8 mouse cellular contexts compared by ENCODE assay signal in genomic region chr10:59916649-59917048, GRCm38 (mm10). TPM values are rescaled to one million over a fixed set of nuclear protein-coding genes. Genes with fewer than 3 reads are reported as not detected.
DNase-seq lines count a peak whose midpoint lies in the region; ATAC-seq lines count a peak whose summit lies in the region.

No protein-coding gene starts in this region.

- H3K9me3 ChIP-seq in kidney, embryonic 15.5 days (replicated peaks) = no peaks in the 10 kb centered on the region
- H3K9me3 ChIP-seq in forebrain, embryonic 10.5 days = no peaks in the 10 kb centered on the region
- no peaks in the 10 kb centered on the region for H3K9me3 ChIP-seq in intestine, embryonic 15.5 days

- H3K36me3 ChIP-seq in kidney, embryonic 15.5 days = no peaks in the 10 kb centered on the region
- no peaks in the 10 kb centered on the region for H3K36me3 ChIP-seq in forebrain, embryonic 10.5 days (replicated peaks)
- no peaks in the 10 kb centered on the region for H3K36me3 ChIP-seq in intestine, embryonic 15.5 days

- DNase-seq in kidney, adult 18-20 months = no peak
- DNase-seq in forebrain, embryonic 10.5 days (ENCODE audit: extremely low spot score, low spot score) = peak; percentile 73
- DNase-seq in lung, postnatal 4 days = peak; percentile 62 to 73
- peak; percentile 63 for DNase-seq in thymus, postnatal 14 days
- DNase-seq in right cerebral cortex, postnatal 25 days = no peak
- DNase-seq in T-cell, adult 2 months (ENCODE audit: low spot score) = no peak

- peak overlapping the region; percentile 64 for H3K4me2 ChIP-seq in kidney, embryonic 15.5 days
- peak overlapping the region; percentile 71 for H3K4me2 ChIP-seq in intestine, embryonic 15.5 days (replicated peaks)

- H3K27me3 ChIP-seq in kidney, embryonic 15.5 days = no peaks in the 10 kb centered on the region
- H3K27me3 ChIP-seq in forebrain, embryonic 10.5 days (ENCODE audit: poor library complexity, severe bottlenecking) = peaks cover 26% of the 10 kb centered on the region
- H3K27me3 ChIP-seq in intestine, embryonic 15.5 days (replicated peaks) = no peaks in the 10 kb centered on the region

- peak overlapping the region; percentile 86 for H3K27ac ChIP-seq in kidney, embryonic 15.5 days
- H3K27ac ChIP-seq in forebrain, embryonic 10.5 days = peak overlapping the region; percentile 79
- H3K27ac ChIP-seq in intestine, embryonic 15.5 days = peak overlapping the region; percentile 77

- ATAC-seq in kidney, embryonic 15.5 days (replicated peaks; ENCODE audit: low FRiP score) = peak; percentile 89
- peak; percentile 79 for ATAC-seq in intestine, embryonic 15.5 days

- H3K9ac ChIP-seq in kidney, embryonic 15.5 days = peak overlapping the region; percentile 33
- peak overlapping the region; percentile 32; the same call in 1 of the 2 replicates for H3K9ac ChIP-seq in intestine, embryonic 15.5 days

- WGBS in kidney, embryonic 15.5 days = under 1% methylated on average over 10 of the region's 10 CpGs
- WGBS in forebrain, embryonic 10.5 days = 1% methylated on average over 10 of the region's 10 CpGs
- WGBS in intestine, embryonic 15.5 days = 4% methylated on average over 10 of the region's 10 CpGs

- peaks cover 48% of the 10 kb centered on the region for H3K4me1 ChIP-seq in kidney, embryonic 15.5 days
- H3K4me1 ChIP-seq in forebrain, embryonic 10.5 days = peaks cover 55% of the 10 kb centered on the region
- H3K4me1 ChIP-seq in intestine, embryonic 15.5 days (replicated peaks) = peaks cover 47% of the 10 kb centered on the region

- H3K4me3 ChIP-seq in kidney, embryonic 15.5 days (replicated peaks) = peak overlapping the region; percentile 34
- H3K4me3 ChIP-seq in forebrain, embryonic 10.5 days = peak overlapping the region; percentile 41
- peak overlapping the region; percentile 29 for H3K4me3 ChIP-seq in intestine, embryonic 15.5 days (replicated peaks)

RNA-seq across cellular contexts. Expression of gene Ddit4, which starts 35.0 kb away (rescaled TPM):
- 31.0 and 36.3 TPM in 2 replicates for polyA plus RNA-seq in kidney, embryonic 15.5 days (2015; fragmentation: Nextera tagmentation; extraction: Ambion mirVana)
- 32.7 and 35.3 TPM in 2 replicates for polyA plus RNA-seq in forebrain, embryonic 10.5 days (2016; fragmentation: Nextera tagmentation; extraction: Ambion mirVana)
- 35.4 and 35.7 TPM in 2 replicates for polyA plus RNA-seq in intestine, embryonic 15.5 days (2015; fragmentation: Nextera tagmentation; extraction: Ambion mirVana)

RNA-seq across cellular contexts. Expression of gene Dnajb12, which starts 37.3 kb away (rescaled TPM):
- 27.1 and 30.2 TPM in 2 replicates for polyA plus RNA-seq in kidney, embryonic 15.5 days (2015; fragmentation: Nextera tagmentation; extraction: Ambion mirVana)
- 26.2 and 27.9 TPM in 2 replicates for polyA plus RNA-seq in forebrain, embryonic 10.5 days (2016; fragmentation: Nextera tagmentation; extraction: Ambion mirVana)
- polyA plus RNA-seq in intestine, embryonic 15.5 days (2015; fragmentation: Nextera tagmentation; extraction: Ambion mirVana) = 24.5 and 25.2 TPM in 2 replicates

Comparison
In these comparisons a context has a peak if more than half of its experiments do, and no peak if none do; other contexts are left out.
1. DNase-seq: peak in forebrain, embryonic 10.5 days (single experiment), lung, postnatal 4 days (2 of 2) and thymus, postnatal 14 days (single experiment); none in kidney, adult 18-20 months (single experiment), right cerebral cortex, postnatal 25 days (single experiment) and T-cell, adult 2 months (single experiment).
2. Peak in every context shown above with its lines, with median percentiles within 50 percentile points of each other: H3K27ac ChIP-seq and H3K4me3 ChIP-seq.